Mouse (Mus musculus): Measurements from ENCODE around the gene Apbb2.

Gene Apbb2

GRCm38 (mm10) chr5:66600415-66600814 is 18.2 kb downstream of the Apbb2 start:
- no peak for DNase-seq

DNA sequence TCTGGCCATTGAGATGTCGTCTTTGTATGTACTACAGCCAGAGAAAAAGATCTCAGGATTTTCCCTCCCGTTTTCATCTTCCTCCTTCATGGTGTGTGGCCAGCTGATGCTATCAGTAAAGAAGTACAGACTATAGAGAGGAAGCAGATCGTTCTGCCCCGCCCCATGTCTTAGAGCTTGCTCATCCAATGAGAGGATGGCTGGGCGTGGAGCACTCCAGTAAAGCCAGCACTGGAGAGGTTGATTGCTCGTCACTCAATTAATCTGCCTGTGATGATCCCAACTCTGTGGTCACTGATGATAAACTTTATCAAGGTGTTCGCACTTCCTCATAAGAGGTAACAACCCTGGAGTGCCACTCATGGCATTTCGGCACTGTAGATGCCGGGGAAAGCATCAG is 18.7 kb downstream of the Apbb2 start:
- no peak for DNase-seq

DNA sequence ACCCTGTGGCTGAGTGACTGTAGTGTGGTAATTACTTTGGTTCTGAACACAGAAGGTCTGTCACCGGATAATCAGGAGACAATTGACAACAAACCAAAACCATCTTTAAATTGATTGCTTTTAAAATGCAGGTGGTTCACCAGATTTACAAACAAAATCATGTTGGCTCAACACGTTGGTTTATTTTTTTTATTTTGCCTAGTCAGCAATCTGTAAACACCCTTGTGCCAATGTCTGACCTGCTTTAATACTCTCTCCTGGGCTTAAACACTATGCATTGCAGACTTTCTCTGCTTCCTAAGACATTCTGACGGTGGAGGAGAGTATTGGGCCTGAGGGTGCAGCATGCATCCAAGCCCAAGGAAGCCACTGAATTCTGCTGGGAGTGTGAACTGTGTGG is 22.3 kb downstream of the Apbb2 start:
- no peak for DNase-seq

DNA sequence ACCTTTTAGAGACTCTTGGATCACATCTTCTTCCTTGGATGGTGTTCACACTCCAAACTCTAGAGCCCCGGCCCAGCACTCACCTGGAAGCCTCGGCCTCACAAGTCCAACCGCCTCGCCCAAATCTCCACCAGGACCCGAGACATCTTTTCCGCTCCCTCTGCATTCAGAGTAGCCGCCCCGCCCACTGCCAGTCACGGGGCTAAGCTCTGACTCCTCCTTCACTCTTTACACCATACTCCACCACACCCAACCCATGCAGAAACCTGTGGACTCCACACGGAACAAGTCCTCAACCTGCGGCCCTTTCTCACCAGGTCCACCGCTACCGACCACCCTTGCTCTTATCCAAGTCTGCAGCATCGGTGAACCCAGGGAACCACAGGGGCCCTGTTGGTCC is 23.7 kb downstream of the Apbb2 start:
- no peak for DNase-seq

DNA sequence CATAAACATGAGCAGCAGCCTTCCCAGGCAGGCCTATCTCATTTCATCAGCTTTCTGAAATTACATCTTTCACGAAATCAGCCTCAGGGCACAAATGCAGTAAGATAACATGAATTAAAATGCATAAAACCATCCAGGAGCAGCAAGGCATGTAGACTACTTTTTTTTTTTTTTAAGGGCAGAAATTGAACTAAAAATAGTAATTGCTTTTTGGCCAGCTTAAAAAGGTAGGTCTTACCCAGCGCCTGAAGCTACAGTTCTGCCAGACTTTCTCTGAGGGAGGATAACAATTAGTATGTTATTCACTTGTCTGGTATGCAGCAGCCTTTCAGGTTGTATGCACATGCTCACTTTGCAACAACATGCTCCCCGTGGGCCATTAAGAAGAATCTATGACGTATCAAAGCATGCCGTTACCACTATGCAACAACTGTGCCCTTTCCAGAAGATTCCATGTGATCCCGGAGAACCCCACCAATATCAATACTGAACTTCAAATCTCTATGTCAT is 32.3 kb downstream of the Apbb2 start:
- no peak for DNase-seq

- no peak for DNase-seq
Measured at GRCm38 (mm10) chr5:66583019-66583406, 35.6 kb downstream of the Apbb2 start.

- DNase-seq = peak; percentile 69
Measured at GRCm38 (mm10) chr5:66582281-66583018, 36.1 kb downstream of the Apbb2 start.

DNA sequence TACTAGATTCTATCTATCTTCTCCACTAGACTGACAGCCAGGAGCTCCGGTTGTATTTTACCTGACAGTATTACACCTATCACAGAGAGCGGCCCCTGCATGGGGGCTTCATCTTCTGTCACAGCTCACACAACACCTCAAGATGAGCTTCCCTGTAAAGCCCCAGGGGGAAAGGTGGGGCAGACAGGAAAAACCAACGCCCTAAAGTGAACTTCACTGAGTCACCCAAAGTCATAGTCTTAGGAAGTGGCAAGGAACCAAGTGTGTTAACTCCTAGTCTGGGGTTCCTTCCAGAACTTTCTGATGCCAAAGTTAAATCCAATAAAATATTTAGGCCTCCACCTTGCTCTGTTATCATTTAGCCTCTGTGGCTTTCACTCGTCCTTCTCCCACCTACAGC is 39.5 kb downstream of the Apbb2 start:
- DNase-seq = peak; percentile 39

DNA sequence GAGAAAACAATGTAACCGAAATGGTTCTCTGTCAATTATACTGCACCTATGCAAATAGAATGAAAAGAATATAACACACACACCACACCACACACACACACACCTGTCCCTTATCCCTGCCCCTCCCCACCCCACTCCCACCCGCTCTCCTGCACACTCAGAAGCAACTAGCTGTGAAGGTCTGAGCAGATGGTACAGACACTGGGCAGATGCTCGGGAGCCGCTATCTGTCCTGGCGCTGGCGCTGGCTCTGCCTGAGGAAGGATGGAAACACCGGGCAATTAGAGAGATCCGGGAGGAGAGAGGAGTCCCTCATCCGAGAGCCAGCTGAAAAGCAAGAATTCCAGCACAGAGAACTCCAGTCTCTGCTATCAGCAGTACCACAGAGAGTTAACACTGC is 42.3 kb downstream of the Apbb2 start:
- no peak for DNase-seq

DNA sequence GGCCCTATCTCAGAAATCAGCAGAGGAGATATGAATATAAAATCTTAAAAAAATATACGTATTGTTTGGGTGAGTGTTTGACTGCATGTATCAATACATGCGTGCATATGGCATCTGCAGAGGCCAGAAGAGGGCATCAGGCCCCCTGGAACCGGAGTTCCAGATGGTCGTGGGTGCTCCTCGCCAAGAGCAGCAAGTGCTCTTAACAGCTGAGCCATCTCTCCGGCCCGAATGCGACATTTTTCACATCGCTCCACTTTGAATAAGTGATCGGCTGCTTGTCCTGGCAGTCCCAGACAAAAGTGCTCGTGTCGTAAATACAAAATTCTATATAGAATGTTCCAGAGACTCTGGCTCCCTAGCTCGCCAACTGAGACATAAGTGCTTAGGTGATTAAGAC is 43.4 kb downstream of the Apbb2 start:
- DNase-seq = peak; percentile 49

DNA sequence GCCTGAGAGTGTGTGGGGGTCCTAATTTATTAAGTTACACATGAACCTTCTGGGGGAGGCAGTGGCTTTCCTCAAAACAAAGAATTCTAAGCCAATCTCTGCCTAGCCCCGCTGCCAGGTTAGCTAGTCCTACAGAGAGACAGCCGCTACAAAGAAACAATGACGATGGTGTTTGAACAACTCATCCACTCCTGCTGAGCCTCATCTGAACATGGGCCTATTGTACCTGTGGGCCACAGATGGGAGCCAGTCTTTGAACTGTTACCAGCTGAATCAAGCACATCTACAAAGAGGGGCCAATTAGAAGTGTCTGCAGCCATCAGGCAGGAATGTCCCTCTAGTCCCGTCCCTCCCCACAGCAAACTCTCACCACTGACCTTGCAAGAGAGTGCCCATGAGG is 45.3 kb downstream of the Apbb2 start:
- DNase-seq = no peak

- no peak for DNase-seq
Measured at GRCm38 (mm10) chr5:66572086-66572855, 46.3 kb downstream of the Apbb2 start.

DNA sequence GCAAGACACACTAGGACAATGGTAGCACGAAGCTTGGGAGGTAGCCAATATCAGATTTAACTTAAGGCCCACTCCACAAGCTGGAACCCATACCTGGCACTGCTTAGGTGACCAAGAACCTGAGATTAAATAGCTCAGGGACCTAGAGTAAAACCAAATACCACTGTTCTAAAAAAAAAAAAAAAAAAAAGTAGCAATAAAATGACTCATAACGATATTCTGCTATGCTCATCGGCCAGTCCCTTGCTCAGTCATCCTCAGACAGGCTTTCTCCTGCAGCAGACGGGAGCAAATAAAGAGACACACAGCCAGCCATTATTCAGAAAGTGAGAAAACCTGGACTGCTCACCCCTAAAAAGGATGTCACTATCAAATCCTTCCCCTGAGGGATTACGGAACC is 47.9 kb downstream of the Apbb2 start:
- DNase-seq = no peak

- DNase-seq = no peak
Measured at GRCm38 (mm10) chr5:66569141-66569801, 49.3 kb downstream of the Apbb2 start.

GRCm38 (mm10) chr5:66568002-66568401 is 50.6 kb downstream of the Apbb2 start:
- no peak for DNase-seq

DNA sequence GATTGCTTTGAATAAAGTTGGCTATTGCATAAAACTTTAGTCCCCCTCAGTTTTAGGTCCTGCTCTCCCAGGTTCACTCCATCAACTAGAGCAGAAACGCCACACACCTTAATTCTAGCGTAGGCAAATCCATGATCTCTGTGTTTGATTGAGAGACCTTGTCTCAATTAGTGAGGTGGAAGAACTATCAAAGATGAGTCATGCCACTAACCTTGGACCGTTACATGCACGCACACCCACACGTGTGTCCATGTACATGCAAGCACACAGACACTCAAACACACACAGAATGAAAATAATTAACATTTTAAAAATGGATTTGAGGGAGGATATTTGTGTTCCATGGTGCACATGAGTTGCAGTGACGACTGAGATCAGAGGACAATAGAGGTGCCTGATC is 51.2 kb downstream of the Apbb2 start:
- no peak for DNase-seq

GRCm38 (mm10) chr5:66559591-66560175 is 58.9 kb downstream of the Apbb2 start:
- DNase-seq = peak; percentile 60

DNA sequence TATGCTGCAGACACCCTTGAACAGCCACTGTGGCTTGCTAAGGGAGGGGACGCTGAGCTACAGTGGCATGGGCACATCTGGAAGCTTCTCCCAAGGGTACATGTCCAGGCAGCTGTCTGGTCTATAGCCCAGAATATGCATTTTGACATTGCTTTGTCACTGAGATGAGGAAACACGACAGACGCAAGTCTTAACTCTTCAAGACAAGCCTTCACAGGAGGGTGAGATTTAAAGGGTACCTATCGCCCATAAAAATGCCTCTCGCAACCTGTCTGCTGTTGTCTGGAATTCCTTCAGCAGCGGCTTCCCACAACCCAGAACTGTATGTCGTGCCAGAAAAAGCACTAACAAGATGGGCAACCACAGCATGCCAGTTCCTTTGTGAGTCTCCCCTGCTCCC is 60.5 kb downstream of the Apbb2 start:
- no peak for DNase-seq

GRCm38 (mm10) chr5:66553933-66554332 is 64.7 kb downstream of the Apbb2 start:
- no peak for DNase-seq

DNA sequence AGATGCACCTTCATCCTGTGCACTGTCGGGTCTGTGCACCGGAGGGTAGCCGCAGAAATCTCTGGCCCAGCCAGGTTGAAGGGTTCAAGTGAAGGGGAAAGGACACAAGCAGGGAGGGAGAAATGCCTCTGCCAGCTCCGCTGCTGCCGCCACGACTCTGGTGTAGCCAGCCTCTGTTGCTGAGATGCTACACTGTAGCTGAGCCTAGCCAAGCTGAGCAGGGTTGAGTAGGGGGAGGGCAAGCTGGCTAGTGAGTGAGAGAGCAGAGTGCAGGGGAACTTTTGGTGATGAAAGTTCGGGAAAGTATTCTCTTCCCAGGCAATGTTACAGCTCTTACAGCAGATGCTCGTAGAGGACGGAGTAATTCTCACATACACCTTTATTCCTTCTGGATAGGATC is 66.3 kb downstream of the Apbb2 start:
- no peak for DNase-seq

- DNase-seq = no peak
Measured at GRCm38 (mm10) chr5:66550292-66550691, 68.3 kb downstream of the Apbb2 start.

GRCm38 (mm10) chr5:66549691-66550090 is 68.9 kb downstream of the Apbb2 start:
- no peak for DNase-seq

GRCm38 (mm10) chr5:66546969-66547511 is 71.5 kb downstream of the Apbb2 start:
- DNase-seq = peak; percentile 89

Measured in kidney, postnatal 14 days (tissue).